Mouse (Mus musculus) forebrain, embryonic 14.5 days (tissue): ENCODE measurements around the gene Mrps18b. TPM values are rescaled to one million over a fixed set of nuclear protein-coding genes. Genes with fewer than 3 reads are reported as not detected.
"Not testable (repeated sequence)": the region's sequence is repeated elsewhere in the genome, so short reads cannot be mapped to it uniquely, and the experiment has no call there.

Experiments used
- ATAC-seq: fragments of 200-750 bp; cut with Nextera tagmentation; 2 replicates; pipeline ENCODE4 v1.8.0; 2017; ENCODE audit warnings: mild to moderate bottlenecking, moderate library complexity
- DNase-seq: peaks from one replicate; pipeline ENCODE4 v3.0.0-alpha.2; 2015; ENCODE audit warnings: low spot score
- H3K27ac ChIP-seq: fragments of 300-500 bp; sonication (generic); 2 replicates; pipeline ENCODE4 v1.5.1; 2014; ENCODE audit warnings: low read depth, mild to moderate bottlenecking, control low read depth, low read length, moderate library complexity
- H3K27me3 ChIP-seq: fragments of 300-500 bp; sonication (generic); replicated peaks from 2 replicates; pipeline ENCODE4 v1.6.1; 2014; ENCODE audit warnings: low read length, control low read depth, mixed read lengths; ENCODE audit not compliant: control insufficient read depth, insufficient read depth
- H3K36me3 ChIP-seq: fragments of 300-500 bp; sonication (generic); 2 replicates; pipeline ENCODE4 v1.6.1; 2014; ENCODE audit warnings: low read length, control low read depth; ENCODE audit not compliant: control insufficient read depth, insufficient read depth
- H3K4me1 ChIP-seq: fragments of 300-500 bp; sonication (generic); 2 replicates; pipeline ENCODE4 v1.6.1; 2014; ENCODE audit warnings: antibody characterized with exemption, low read length, control low read depth; ENCODE audit not compliant: control insufficient read depth, insufficient read depth
- H3K4me2 ChIP-seq: fragments of 300-500 bp; sonication (generic); 2 replicates; pipeline ENCODE4 v1.6.1; 2014; ENCODE audit warnings: mild to moderate bottlenecking, control low read depth, low read length
- H3K4me3 ChIP-seq: fragments of 300-500 bp; sonication (generic); 2 replicates; pipeline ENCODE4 v1.5.1; 2014; ENCODE audit warnings: low read depth, low read length, control low read depth
- H3K9ac ChIP-seq: fragments of 300-500 bp; sonication (generic); 2 replicates; pipeline ENCODE4 v1.6.1; 2014; ENCODE audit warnings: mild to moderate bottlenecking, low read length, control low read depth, moderate library complexity
- H3K9me3 ChIP-seq: fragments of 300-500 bp; sonication (generic); replicated peaks from 2 replicates; pipeline ENCODE4 v1.6.1; 2016; ENCODE audit warnings: low read length, control low read depth, mixed read lengths; ENCODE audit not compliant: control insufficient read depth
- WGBS: fragments of 180-500 bp; shearing (Covaris S2); extraction: QIAGEN DNeasy Blood & Tissue Kit; methylation state at CpG from one replicate; pipeline ENCODE4 v1.1.7; 2014; 5-methylcytosine and 5-hydroxymethylcytosine counted together
- polyA plus RNA-seq: library from polyadenylated mRNA; unstranded; fragments of >200 nt; fragmentation: Nextera tagmentation; extraction: Ambion mirVana; gene quantifications from 2 replicates; pipeline ENCODE4 v1.2.1, GENCODE M21; 2014

Gene Mrps18b
- polyA plus RNA-seq: 58.4 and 68.8 TPM in 2 replicates

DNA sequence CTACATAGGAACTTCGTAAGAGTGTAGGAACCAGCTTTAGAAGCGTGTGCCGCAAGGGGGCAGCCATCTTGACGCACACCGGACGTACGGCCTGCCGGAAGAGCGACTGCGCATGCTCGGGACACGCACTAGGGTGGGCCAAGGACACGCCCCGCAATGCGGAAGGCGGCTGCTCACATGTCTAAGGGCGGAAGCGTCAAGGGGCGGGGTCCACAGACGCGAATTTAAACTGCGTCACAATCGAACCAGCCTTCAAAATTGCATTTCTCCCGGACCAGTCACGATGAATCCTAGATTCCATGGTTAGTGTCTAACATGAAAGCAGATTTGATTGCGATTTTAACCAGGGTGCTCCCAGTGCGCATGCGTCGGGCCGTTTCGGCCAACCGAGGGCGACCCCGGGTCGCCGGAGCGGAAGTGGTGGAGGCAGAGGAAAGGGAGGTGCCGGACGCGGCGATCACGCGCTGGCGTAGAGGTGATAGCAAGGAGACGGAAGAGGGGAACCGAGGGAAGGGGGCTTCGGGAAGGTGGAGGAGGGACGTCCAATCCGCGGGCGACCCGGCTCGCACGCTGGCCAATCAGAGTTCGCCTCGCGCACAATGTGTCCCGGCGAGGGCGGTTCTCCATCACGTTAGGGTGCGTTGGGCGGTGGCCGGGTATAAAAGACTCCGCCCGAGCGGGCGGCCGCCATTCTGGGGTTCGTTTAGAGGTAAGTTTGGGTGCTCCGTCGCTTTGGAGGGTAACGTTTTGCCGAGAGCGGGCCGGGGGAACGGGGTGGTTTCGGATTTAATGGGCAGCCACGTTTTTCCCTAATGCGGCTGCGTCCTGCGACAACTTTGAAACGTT lies at the start of gene Mrps18b, which contains the start of gene Ppp1r10:
Gene Mrps18b, minus strand, starts transcription at position 93 of the 846 bp plus-strand sequence.
Gene Ppp1r10, plus strand, starts transcription at position 138 of the 846 bp plus-strand sequence.
- peak; percentile 92 for ATAC-seq
- peak within 1 kb of the TSS; percentile 64 for H3K4me3 ChIP-seq
- WGBS: under 1% methylated on average over 83 of the region's 83 CpGs

DNA sequence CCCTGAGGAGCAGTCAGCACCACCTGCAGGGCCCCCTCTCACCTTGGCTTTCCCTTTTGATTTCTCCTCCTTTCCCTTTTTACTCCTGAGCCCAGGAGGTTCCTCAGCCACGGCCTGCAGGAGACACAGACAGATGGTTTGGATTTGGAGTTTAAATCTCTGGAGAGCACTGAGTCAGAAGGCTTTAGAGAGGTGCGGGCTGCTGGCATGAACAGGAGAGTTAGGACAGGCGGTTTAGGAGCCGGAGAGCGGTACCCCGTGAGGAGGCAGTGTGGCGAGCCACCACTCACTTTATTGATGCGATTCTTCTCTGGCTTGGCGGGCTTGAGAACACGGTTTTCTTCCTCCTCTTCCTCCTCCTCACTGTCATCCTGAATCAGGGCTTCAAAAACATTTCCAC lies 47.1 kb upstream of the Mrps18b start:
- DNase-seq (no peak), ATAC-seq (no peak)
- Histone ChIP-seq H3K9me3 (no peaks in the 10 kb centered on the region), H3K4me1 (peaks cover under 1% of the 10 kb centered on the region; the same call in 1 of the 2 replicates), H3K27me3 (no peaks in the 10 kb centered on the region), H3K9ac (no peak overlapping the region), H3K36me3 (peaks cover 69% of the 10 kb centered on the region), H3K4me3 (no peak overlapping the region), H3K27ac (no peak overlapping the region), H3K4me2 (no peak overlapping the region)
- 94% methylated on average over 10 of the region's 10 CpGs for WGBS

More for the DNA sequence above, at the start of gene Mrps18b, which contains the start of gene Ppp1r10:
- Histone ChIP-seq H3K9me3 (no peaks in the 10 kb centered on the region), H3K4me2 (peak within 1 kb of the TSS; percentile 87), H3K27ac (peak within 1 kb of the TSS; percentile 93), H3K27me3 (no peaks in the 10 kb centered on the region), H3K4me1 (peaks cover 25% of the 10 kb centered on the region), H3K9ac (peak within 1 kb of the TSS; percentile 96), H3K36me3 (peaks cover 13% of the 10 kb centered on the region; the same call in 1 of the 2 replicates)
- peak; percentile 100 for DNase-seq

DNA sequence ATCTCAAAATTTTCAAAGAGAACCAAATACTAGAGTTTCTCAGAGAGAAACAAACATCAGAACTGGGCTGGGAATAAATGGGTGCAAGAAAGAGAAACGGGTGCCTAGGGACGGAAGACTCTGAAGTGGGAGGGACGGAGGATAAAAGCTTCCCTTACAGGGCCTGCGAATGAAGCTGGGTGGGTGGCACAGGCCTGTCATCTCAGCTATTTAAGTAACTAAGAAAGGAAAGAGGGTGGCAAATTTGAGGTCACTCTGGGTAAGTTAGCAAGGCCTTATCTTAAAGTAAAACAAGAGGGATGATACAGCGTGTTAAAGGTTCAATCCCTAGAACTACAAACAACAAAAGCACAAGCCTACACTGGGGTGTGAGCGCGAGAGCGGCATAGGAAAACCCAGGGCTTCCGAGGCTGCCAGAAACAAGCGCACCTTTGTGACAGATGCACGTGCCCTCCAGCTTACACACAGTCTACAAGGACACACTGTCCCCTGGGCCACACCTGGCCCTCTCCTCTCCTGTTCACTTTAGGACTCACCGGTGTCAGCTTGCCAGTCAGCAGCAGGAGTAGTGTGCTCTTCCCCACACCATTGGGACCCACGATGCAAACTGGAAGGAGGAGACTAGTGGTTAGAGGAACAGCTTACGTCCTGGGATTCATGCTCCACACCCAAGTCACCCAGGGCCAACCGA lies 42.5 kb upstream of the Mrps18b start:
- WGBS: 94% methylated on average over 15 of the region's 15 CpGs

DNA sequence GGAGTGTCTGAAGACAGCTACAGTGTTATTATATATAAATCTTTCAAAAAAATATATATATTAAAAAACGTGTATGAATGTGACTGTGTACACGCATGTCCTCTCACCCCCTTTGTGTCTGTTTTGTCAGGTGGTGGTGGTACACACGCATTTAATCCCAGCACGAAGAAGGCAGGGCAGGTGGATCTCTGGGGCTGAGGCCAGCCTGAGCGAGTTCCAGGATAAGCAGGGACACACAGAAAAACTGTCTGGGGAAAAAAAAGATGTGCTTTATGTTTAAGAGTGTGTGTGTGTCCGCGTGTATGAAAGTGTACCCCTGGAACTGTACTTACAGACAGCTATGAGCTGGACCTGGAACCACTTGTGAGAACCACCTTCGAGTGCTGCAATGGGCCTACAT lies 38.5 kb upstream of the Mrps18b start:
- Histone ChIP-seq H3K4me3 (no peak overlapping the region), H3K9ac (no peak overlapping the region), H3K4me2 (no peak overlapping the region), H3K4me1 (no peaks in the 10 kb centered on the region), H3K36me3 (peaks cover 47% of the 10 kb centered on the region), H3K9me3 (no peaks in the 10 kb centered on the region), H3K27ac (no peak overlapping the region), H3K27me3 (no peaks in the 10 kb centered on the region)
- WGBS: 82% methylated on average over 8 of the region's 8 CpGs
- DNase-seq: no peak
- no peak for ATAC-seq

More for the DNA sequence above, 42.5 kb upstream of the Mrps18b start:
- no peak overlapping the region for H3K4me3 ChIP-seq
- ATAC-seq (no peak), DNase-seq (no peak)
- no peaks in the 10 kb centered on the region for H3K4me1 ChIP-seq
- H3K4me2 ChIP-seq: no peak overlapping the region
- H3K27ac ChIP-seq: no peak overlapping the region
- no peak overlapping the region for H3K9ac ChIP-seq
- peaks cover 88% of the 10 kb centered on the region for H3K36me3 ChIP-seq
- H3K9me3 ChIP-seq: no peaks in the 10 kb centered on the region
- H3K27me3 ChIP-seq: no peaks in the 10 kb centered on the region

DNA sequence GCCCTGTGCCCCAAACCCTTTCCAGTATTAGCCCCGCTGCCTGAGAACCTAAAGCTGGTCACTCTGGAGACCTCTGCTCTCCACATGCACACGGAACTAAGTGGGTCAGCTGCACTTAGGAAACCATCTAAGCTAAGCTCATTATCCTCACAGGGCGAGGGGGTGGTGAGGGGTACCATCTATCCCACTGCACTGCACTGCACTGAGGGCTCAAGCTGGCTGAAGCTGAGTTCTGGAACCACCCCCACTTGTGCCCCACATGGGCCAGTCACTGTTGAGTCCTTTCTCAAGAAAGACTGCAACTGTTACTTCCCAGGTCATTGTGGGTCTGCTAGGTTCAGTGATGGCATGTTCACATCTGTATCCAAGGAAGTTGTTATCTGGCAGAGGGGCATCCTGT lies 36.4 kb upstream of the Mrps18b start:
- H3K36me3 ChIP-seq: peaks cover 26% of the 10 kb centered on the region
- WGBS: 83% methylated on average over 2 of the region's 3 CpGs
- DNase-seq, H3K9ac ChIP-seq, H3K27ac ChIP-seq, H3K9me3 ChIP-seq, H3K4me1 ChIP-seq, H3K27me3 ChIP-seq, H3K4me3 ChIP-seq, H3K4me2 ChIP-seq, ATAC-seq: not testable (repeated sequence)

DNA sequence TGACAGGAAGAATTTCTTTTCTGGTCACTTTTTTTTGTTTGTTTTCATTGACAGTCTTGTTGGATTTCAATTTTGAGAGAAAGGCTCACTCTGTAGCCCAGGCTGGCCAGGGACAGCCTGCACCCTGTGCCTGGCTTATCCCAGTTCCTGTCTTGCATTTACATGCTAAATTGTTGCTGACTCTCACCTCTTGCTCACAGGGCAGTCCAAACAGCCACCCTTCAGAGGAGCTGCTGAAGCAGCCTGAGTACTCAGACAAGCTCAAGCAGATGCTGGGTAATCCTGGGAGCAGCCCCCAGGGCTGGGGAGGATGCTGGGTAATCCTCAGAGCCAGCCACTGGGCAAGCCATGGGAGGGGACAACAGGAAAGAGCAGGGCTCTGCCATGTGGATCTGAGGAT lies 34.8 kb upstream of the Mrps18b start:
- H3K4me2 ChIP-seq, H3K27ac ChIP-seq, ATAC-seq, DNase-seq, H3K9ac ChIP-seq, H3K4me3 ChIP-seq, H3K27me3 ChIP-seq, H3K9me3 ChIP-seq, H3K4me1 ChIP-seq: not testable (repeated sequence)
- H3K36me3 ChIP-seq: peaks cover 10% of the 10 kb centered on the region

DNA sequence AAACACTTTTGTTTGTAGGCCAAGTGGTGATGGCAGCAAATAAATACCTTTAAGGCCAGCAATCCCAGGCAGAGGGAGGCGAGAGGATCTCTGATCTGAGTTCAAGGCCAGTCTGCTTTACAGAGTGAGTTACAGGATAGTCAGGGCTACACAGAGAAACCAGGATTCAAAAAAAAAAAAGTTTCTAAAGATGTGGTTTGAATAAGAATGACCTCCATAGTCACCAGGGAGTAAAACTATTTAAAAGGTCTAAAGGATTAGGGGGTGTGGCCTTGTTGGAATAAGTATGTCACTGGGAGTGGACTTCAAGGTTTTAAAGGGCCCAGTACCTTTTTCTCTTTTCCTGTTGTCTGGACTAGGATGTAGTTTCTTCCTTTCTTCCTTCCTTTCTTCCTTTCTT lies 23.8 kb upstream of the Mrps18b start:
- H3K4me3 ChIP-seq: no peak overlapping the region
- no peaks in the 10 kb centered on the region for H3K9me3 ChIP-seq
- no peaks in the 10 kb centered on the region for H3K27me3 ChIP-seq
- WGBS: 58% methylated on average over 1 of the region's 1 CpGs
- H3K9ac ChIP-seq: no peak overlapping the region
- H3K27ac ChIP-seq: no peak overlapping the region
- no peaks in the 10 kb centered on the region for H3K36me3 ChIP-seq
- H3K4me1 ChIP-seq: no peaks in the 10 kb centered on the region
- ATAC-seq (no peak), DNase-seq (no peak)
- H3K4me2 ChIP-seq: no peak overlapping the region

DNA sequence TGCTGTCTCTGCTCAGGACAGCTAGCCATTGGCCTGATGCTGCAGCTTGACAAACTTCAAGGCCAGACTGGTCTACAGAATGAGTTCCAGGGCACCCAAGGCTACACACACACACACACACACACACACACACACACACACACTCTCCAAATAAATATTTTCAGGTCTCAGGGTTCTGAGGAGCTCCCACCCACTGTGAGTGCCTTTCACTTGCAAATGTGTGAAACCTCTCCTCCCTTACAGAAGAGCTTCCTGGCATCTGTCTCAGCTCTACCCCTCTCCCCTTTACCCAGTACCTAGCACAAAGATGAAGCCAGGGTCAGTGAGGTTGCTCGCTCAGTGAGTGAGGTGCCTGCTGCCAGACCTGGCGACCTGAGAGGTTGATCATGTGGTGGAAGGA lies 22.9 kb upstream of the Mrps18b start:
- DNase-seq: no peak
- Histone ChIP-seq H3K4me2 (no peak overlapping the region), H3K4me1 (no peaks in the 10 kb centered on the region), H3K27ac (no peak overlapping the region), H3K9ac (no peak overlapping the region), H3K9me3 (no peaks in the 10 kb centered on the region), H3K36me3 (no peaks in the 10 kb centered on the region), H3K4me3 (no peak overlapping the region), H3K27me3 (no peaks in the 10 kb centered on the region)
- WGBS: 29% methylated on average over 2 of the region's 2 CpGs
- no peak for ATAC-seq
